Mouse (Mus musculus) MEL (cell line): Measurements from ENCODE around the gene N4bp1. TPM values are rescaled to one million over a fixed set of nuclear protein-coding genes. Genes with fewer than 3 reads are reported as not detected.

ENCODE experiments used
- DNase-seq: peaks from one replicate; pipeline ENCODE4 v3.0.0; 2011; ENCODE audit warnings: low read depth, low spot score
- H3K27ac ChIP-seq: 2 replicates; pipeline ENCODE4 v1.5.1; 2012; ENCODE audit warnings: low read depth, mild to moderate bottlenecking, control low read depth, low read length, moderate library complexity; ENCODE audit not compliant: control insufficient read depth
- H3K27me3 ChIP-seq, 2 experiments: fragments of 150-350 bp in 1 of 2; sonication (generic) in 1 of 2; 2 replicates each; pipeline ENCODE4 v1.6.1; 2012; ENCODE audit warnings: low read length in 2 of 2, mild to moderate bottlenecking in 2 of 2, improper control_type of control experiment in 1 of 2, moderate library complexity in 1 of 2; ENCODE audit not compliant: insufficient read depth in 2 of 2, control insufficient read depth in 1 of 2
- H3K36me3 ChIP-seq, 2 experiments: 2 replicates each; pipeline ENCODE4 v1.6.1; 2012 to 2014; ENCODE audit warnings: low read length in 2 of 2, improper control_type of control experiment in 1 of 2, inconsistent platforms in 1 of 2, mild to moderate bottlenecking in 1 of 2; ENCODE audit not compliant: insufficient read depth in 2 of 2, control insufficient read depth in 1 of 2
- H3K4me1 ChIP-seq, 2 experiments: fragments of 150-350 bp in 1 of 2; sonication (generic) in 1 of 2; 2 replicates each; pipeline ENCODE4 v1.6.1; 2012; ENCODE audit warnings: low read length in 2 of 2, improper control_type of control experiment in 1 of 2, mild to moderate bottlenecking in 1 of 2; ENCODE audit not compliant: insufficient read depth in 2 of 2, control insufficient read depth in 1 of 2
- H3K4me3 ChIP-seq, 2 experiments: fragments of 150-350 bp in 1 of 2; sonication (generic) in 1 of 2; 2 replicates each; pipeline ENCODE4 v1.5.1; 2012; ENCODE audit warnings: low read depth in 2 of 2, low read length in 2 of 2, mild to moderate bottlenecking in 2 of 2, moderate library complexity in 2 of 2, control low read depth in 1 of 2, improper control_type of control experiment in 1 of 2; ENCODE audit not compliant: control insufficient read depth in 1 of 2, insufficient read depth in 1 of 2
- H3K79me2 ChIP-seq: 2 replicates; pipeline ENCODE4 v1.6.1; 2012; ENCODE audit warnings: mild to moderate bottlenecking, low read length, moderate library complexity; ENCODE audit not compliant: control insufficient read depth, poor library complexity, insufficient read depth
- H3K9ac ChIP-seq: 2 replicates; pipeline ENCODE4 v1.6.1; 2012; ENCODE audit warnings: low read depth, mild to moderate bottlenecking, control low read depth, low read length, moderate library complexity; ENCODE audit not compliant: control insufficient read depth, poor library complexity, severe bottlenecking
- H3K9me3 ChIP-seq: fragments of 150-350 bp; sonication (generic); replicated peaks from 2 replicates; pipeline ENCODE4 v1.6.1; 2012; ENCODE audit warnings: mild to moderate bottlenecking, low read length, improper control_type of control experiment, moderate library complexity; ENCODE audit not compliant: insufficient read depth
- CHD1 ChIP-seq: IDR thresholded peaks from 2 replicates; pipeline ENCODE4 v1.6.1; 2012; ENCODE audit warnings: low read depth, mild to moderate bottlenecking, inconsistent platforms, low read length, improper control_type of control experiment
- CHD2 ChIP-seq: IDR thresholded peaks from 2 replicates; pipeline ENCODE4 v1.6.1; 2011; ENCODE audit warnings: low read length, improper control_type of control experiment
- CTCF ChIP-seq, 3 experiments: IDR thresholded peaks in 2 of 3; conservative IDR thresholded peaks in 1 of 3; 2 replicates each; pipeline ENCODE4 v1.5.1; 2011 to 2012; ENCODE audit warnings: low read length in 3 of 3, low read depth in 2 of 3, mild to moderate bottlenecking in 2 of 3, improper control_type of control experiment in 1 of 3, inconsistent platforms in 1 of 3, mixed read lengths in 1 of 3, moderate library complexity in 1 of 3; ENCODE audit not compliant: control insufficient read depth in 1 of 3, insufficient read depth in 1 of 3, poor library complexity in 1 of 3, severe bottlenecking in 1 of 3
- E2F4 ChIP-seq: IDR thresholded peaks from 2 replicates; pipeline ENCODE4 v1.6.1; 2011; ENCODE audit warnings: low read depth, low read length, improper control_type of control experiment, borderline replicate concordance
- EP300 ChIP-seq, 2 experiments: IDR thresholded peaks; 2 replicates each; pipeline ENCODE4 v1.6.1; 2011; ENCODE audit warnings: improper control_type of control experiment in 2 of 2, low read length in 2 of 2, low read depth in 1 of 2, mild to moderate bottlenecking in 1 of 2
- ETS1 ChIP-seq: IDR thresholded peaks from 2 replicates; pipeline ENCODE4 v1.6.1; 2012; ENCODE audit warnings: low read depth, mild to moderate bottlenecking, inconsistent platforms, low read length, improper control_type of control experiment, moderate library complexity
- GABPA ChIP-seq: IDR thresholded peaks from 2 replicates; pipeline ENCODE4 v1.6.1; 2012; ENCODE audit warnings: low read depth, mild to moderate bottlenecking, inconsistent platforms, low read length, improper control_type of control experiment, moderate library complexity
- GATA1 ChIP-seq: IDR thresholded peaks from 2 replicates; pipeline ENCODE4 v1.6.1; 2011; ENCODE audit warnings: low read depth, low read length, improper control_type of control experiment
- HCFC1 ChIP-seq: IDR thresholded peaks from 2 replicates; pipeline ENCODE4 v1.6.1; 2012; ENCODE audit warnings: low read depth, mild to moderate bottlenecking, inconsistent platforms, low read length, improper control_type of control experiment, moderate library complexity
- JUND ChIP-seq: IDR thresholded peaks from 2 replicates; pipeline ENCODE4 v1.6.1; 2011; ENCODE audit warnings: low read depth, mild to moderate bottlenecking, improper control_type of control experiment, low read length
- KAT2A ChIP-seq: conservative IDR thresholded peaks from 2 replicates; pipeline ENCODE4 v1.6.1; 2012; ENCODE audit warnings: low read depth, low read length, improper control_type of control experiment, inconsistent platforms
- MAFK ChIP-seq: IDR thresholded peaks from 2 replicates; pipeline ENCODE4 v1.6.1; 2011; ENCODE audit warnings: low read depth, mild to moderate bottlenecking, low read length, improper control_type of control experiment, borderline replicate concordance
- MAX ChIP-seq: IDR thresholded peaks from 2 replicates; pipeline ENCODE4 v1.6.1; 2011; ENCODE audit warnings: low read length, improper control_type of control experiment
- MAZ ChIP-seq: IDR thresholded peaks from 2 replicates; pipeline ENCODE4 v1.6.1; 2012; ENCODE audit warnings: low read depth, mild to moderate bottlenecking, inconsistent platforms, low read length, improper control_type of control experiment
- MXI1 ChIP-seq: IDR thresholded peaks from 2 replicates; pipeline ENCODE4 v1.6.1; 2011; ENCODE audit warnings: mild to moderate bottlenecking, low read depth, low read length, improper control_type of control experiment
- MYC ChIP-seq: IDR thresholded peaks from 2 replicates; pipeline ENCODE4 v1.6.1; 2011; ENCODE audit warnings: low read depth, mild to moderate bottlenecking, low read length, improper control_type of control experiment, moderate library complexity
- POLR2AphosphoS5 ChIP-seq: IDR thresholded peaks from 2 replicates; pipeline ENCODE4 v1.6.1; 2012; ENCODE audit warnings: low read depth, borderline replicate concordance, mild to moderate bottlenecking, inconsistent platforms, low read length, moderate library complexity, mixed read lengths
- RCOR1 ChIP-seq: IDR thresholded peaks from 2 replicates; pipeline ENCODE4 v1.6.1; 2012; ENCODE audit warnings: low read depth, mild to moderate bottlenecking, inconsistent platforms, low read length, improper control_type of control experiment
- SIN3A ChIP-seq: IDR thresholded peaks from 2 replicates; pipeline ENCODE4 v1.6.1; 2012; ENCODE audit warnings: low read length, improper control_type of control experiment, inconsistent platforms
- SMC3 ChIP-seq: IDR thresholded peaks from 2 replicates; pipeline ENCODE4 v1.6.1; 2011; ENCODE audit warnings: low read depth, low read length, improper control_type of control experiment
- TAL1 ChIP-seq: IDR thresholded peaks from 2 replicates; pipeline ENCODE4 v1.6.1; 2012; ENCODE audit warnings: mild to moderate bottlenecking, inconsistent platforms, low read length, moderate library complexity, mixed read lengths
- TBP ChIP-seq: IDR thresholded peaks from 2 replicates; pipeline ENCODE4 v1.8.0; 2011; ENCODE audit warnings: low read depth, low read length, improper control_type of control experiment
- TCF12 ChIP-seq: IDR thresholded peaks from 2 replicates; pipeline ENCODE4 v1.6.1; 2014; ENCODE audit warnings: low read depth, mild to moderate bottlenecking, inconsistent platforms, low read length, improper control_type of control experiment, moderate library complexity
- USF1 ChIP-seq: IDR thresholded peaks from 2 replicates; pipeline ENCODE4 v1.6.1; 2014; ENCODE audit warnings: low read depth, mild to moderate bottlenecking, inconsistent platforms, low read length, improper control_type of control experiment, moderate library complexity
- USF2 ChIP-seq, 2 experiments: IDR thresholded peaks; 2 replicates each; pipeline ENCODE4 v1.6.1; 2011 to 2012; ENCODE audit warnings: improper control_type of control experiment in 2 of 2, low read length in 2 of 2, borderline replicate concordance in 1 of 2, inconsistent platforms in 1 of 2, low read depth in 1 of 2, mild to moderate bottlenecking in 1 of 2; ENCODE audit not compliant: insufficient read depth in 1 of 2
- ZC3H11A ChIP-seq: IDR thresholded peaks from 2 replicates; pipeline ENCODE4 v1.6.1; 2012; ENCODE audit warnings: low read depth, mild to moderate bottlenecking, inconsistent platforms, low read length, improper control_type of control experiment
- ZNF384 ChIP-seq: IDR thresholded peaks from 2 replicates; pipeline ENCODE4 v1.6.1; 2012; ENCODE audit warnings: low read depth, mild to moderate bottlenecking, inconsistent platforms, low read length, improper control_type of control experiment
- polyA plus RNA-seq, 2 experiments: library from polyadenylated mRNA; stranded (reverse) in 1 of 2; unstranded in 1 of 2; fragments of >175 nt in 1 of 2; fragments of >200 nt in 1 of 2; gene quantifications; 2 replicates each; pipeline versions ENCODE4 v1.2.1 to v1.2.4; 2012; ENCODE audit warnings: low replicate concordance in 2 of 2, low read depth in 1 of 2; ENCODE audit not compliant: insufficient read length in 2 of 2, insufficient read depth in 1 of 2, missing spikeins in 1 of 2
- total RNA-seq: library from RNA; depleted of rRNA; stranded (reverse); fragments of 300-350 nt; gene quantifications from 2 replicates; pipeline ENCODE4 v1.2.3, GENCODE M21; 2012

N4bp1 gene
- total and polyA plus RNA-seq, 3 experiments: 13.4 to 24.0 TPM; not detected in 1

- peaks cover 10 to 19% of the 10 kb centered on the region in 2 experiments for H3K4me1 ChIP-seq
- peak overlapping the region; percentile 14; the same call in 1 of the 2 replicates for H3K9ac ChIP-seq
- H3K4me3 ChIP-seq: peak overlapping the region in 1 of 2 experiments; percentile 0; a peak in 1 of 4 replicates
- peaks cover 0 to 17% of the 10 kb centered on the region in 2 experiments; a peak in 2 of 4 replicates for H3K36me3 ChIP-seq
- H3K27me3 ChIP-seq: no peaks in the 10 kb centered on the region; a peak in 2 of 4 replicates
- H3K27ac ChIP-seq: peak overlapping the region; percentile 46
- peak; percentile 85 for DNase-seq
- TF ChIP-seq TBP: peak; percentile 48; the same call in 1 of the 2 replicates
- 0 out of 2 replicates have a peak, but pooled peaks have one; percentile 4 for TF ChIP-seq ZNF384
- TF ChIP-seq E2F4: no peak
- peak; percentile 83 for TF ChIP-seq GATA1
- TF ChIP-seq CHD1: no peak
- TF ChIP-seq EP300 (IDR thresholded peaks at IDR 0.05; ENCODE audit: low read depth in 1 of 2, low read length in 2 of 2): peak; percentile 78; a peak in 3 of 4 replicates
- TF ChIP-seq MXI1: peak; percentile 63; the same call in 1 of the 2 replicates
- peak; percentile 56; the same call in 1 of the 2 replicates for TF ChIP-seq SIN3A
- TF ChIP-seq MYC: 0 out of 2 replicates have a peak, but pooled peaks have one; percentile 23
- TF ChIP-seq TCF12: peak; percentile 77
- peak; percentile 54; the same call in 1 of the 2 replicates for TF ChIP-seq RCOR1
- no peak for TF ChIP-seq JUND
- TF ChIP-seq ETS1: peak; percentile 61; the same call in 1 of the 2 replicates
- no peaks in the 10 kb centered on the region for H3K79me2 ChIP-seq
- H3K9me3 ChIP-seq: no peaks in the 10 kb centered on the region
Measured at GRCm38 (mm10) chr8:86759090-86759491, 126.0 kb downstream of the N4bp1 start.

GRCm38 (mm10) chr8:86758651-86759050 is 126.4 kb downstream of the N4bp1 start:
- Histone ChIP-seq H3K4me3 (peak overlapping the region in 1 of 2 experiments; percentile 0; a peak in 1 of 4 replicates), H3K4me1 (peaks cover 10 to 19% of the 10 kb centered on the region in 2 experiments), H3K79me2 (no peaks in the 10 kb centered on the region), H3K9me3 (no peaks in the 10 kb centered on the region), H3K27ac (peak overlapping the region; percentile 46), H3K36me3 (peaks cover 0 to 17% of the 10 kb centered on the region in 2 experiments; a peak in 2 of 4 replicates), H3K9ac (peak overlapping the region; percentile 14; the same call in 1 of the 2 replicates), H3K27me3 (no peaks in the 10 kb centered on the region; a peak in 2 of 4 replicates)
- TF ChIP-seq RCOR1: no peak
- TF ChIP-seq CTCF (IDR thresholded peaks at IDR 0.05 in 2 of 3, conservative IDR thresholded peaks at IDR 0.05 in 1 of 3; ENCODE audit: control insufficient read depth in 1 of 3, insufficient read depth in 1 of 3, low read depth in 2 of 3, low read length in 3 of 3, poor library complexity in 1 of 3, severe bottlenecking in 1 of 3): no peak
- TF ChIP-seq HCFC1: no peak
- peak; percentile 7; the same call in 1 of the 2 replicates for TF ChIP-seq ZNF384
- no peak for TF ChIP-seq EP300 (IDR thresholded peaks at IDR 0.05; ENCODE audit: low read depth in 1 of 2, low read length in 2 of 2)
- TF ChIP-seq KAT2A: no peak
- no peak for TF ChIP-seq ZC3H11A
- 0 out of 2 replicates have a peak, but pooled peaks have one; percentile 55 for TF ChIP-seq TBP
- no peak for TF ChIP-seq MYC
- TF ChIP-seq TCF12: no peak
- TF ChIP-seq MAX: no peak
- TF ChIP-seq JUND: no peak
- no peak for TF ChIP-seq GABPA
- TF ChIP-seq USF2 (IDR thresholded peaks at IDR 0.05; ENCODE audit: borderline replicate concordance in 1 of 2, insufficient read depth in 1 of 2, low read depth in 1 of 2, low read length in 2 of 2): no peak
- TF ChIP-seq USF1: peak; percentile 83
- TF ChIP-seq SMC3: no peak
- no peak for TF ChIP-seq CHD2
- TF ChIP-seq MAZ: no peak
- TF ChIP-seq GATA1: no peak
- TF ChIP-seq MAFK: no peak
- TF ChIP-seq SIN3A: no peak
- no peak for TF ChIP-seq TAL1
- no peak for TF ChIP-seq POLR2AphosphoS5
- DNase-seq: peak; percentile 62
